Mouse (Mus musculus): Measurements from ENCODE around the gene Ube2f.
A peak's percentile ranks its signal among the peaks of the same experiment; 100 is the strongest.

Ube2f gene

GRCm38 (mm10) chr1:91297799-91298744, 48.0 kb downstream of the Ube2f start, which contains the start of gene Scly:
Gene Scly, plus strand, starts transcription at chr1:91298338.
- DNase-seq (ENCODE audit: low spot score in 2 of 2): peak; percentile 87 to 89

GRCm38 (mm10) chr1:91299026-91299706, 49.1 kb downstream of the Ube2f start:
- no peak for DNase-seq (ENCODE audit: low spot score in 2 of 2)

GRCm38 (mm10) chr1:91299707-91300426, 49.8 kb downstream of the Ube2f start:
- DNase-seq (ENCODE audit: low spot score in 2 of 2): peak in 1 of 2 experiments; percentile 26

GRCm38 (mm10) chr1:91301206-91301920, 51.3 kb downstream of the Ube2f start:
- DNase-seq (ENCODE audit: low spot score in 2 of 2): no peak

GRCm38 (mm10) chr1:91302021-91302420, 51.9 kb downstream of the Ube2f start:
- no peak for DNase-seq (ENCODE audit: low spot score in 2 of 2)

GRCm38 (mm10) chr1:91304621-91305020, 54.5 kb downstream of the Ube2f start:
- DNase-seq (ENCODE audit: low spot score in 2 of 2): no peak

GRCm38 (mm10) chr1:91309366-91310085, 59.4 kb downstream of the Ube2f start:
- no peak for DNase-seq (ENCODE audit: low spot score in 2 of 2)

GRCm38 (mm10) chr1:91312273-91312672, 62.2 kb downstream of the Ube2f start:
- DNase-seq (ENCODE audit: low spot score in 2 of 2): no peak

- DNase-seq (ENCODE audit: low spot score in 2 of 2): no peak
These were observed 63.1 kb downstream of the Ube2f start for GRCm38 (mm10) chr1:91313251-91313650.

GRCm38 (mm10) chr1:91317656-91318055, 67.6 kb downstream of the Ube2f start:
- DNase-seq (ENCODE audit: low spot score in 2 of 2): no peak

- DNase-seq (ENCODE audit: low spot score in 2 of 2): peak in 1 of 2 experiments; percentile 33
These were observed 71.8 kb downstream of the Ube2f start, which contains the start of gene Espnl for GRCm38 (mm10) chr1:91321760-91322438. Gene Espnl, plus strand, starts transcription at chr1:91322075.

GRCm38 (mm10) chr1:91324646-91325045, 74.5 kb downstream of the Ube2f start:
- DNase-seq (ENCODE audit: low spot score in 2 of 2): no peak

GRCm38 (mm10) chr1:91325488-91326042, 75.5 kb downstream of the Ube2f start:
- no peak for DNase-seq (ENCODE audit: low spot score in 2 of 2)

- no peak for DNase-seq (ENCODE audit: low spot score in 2 of 2)
These were observed 82.0 kb downstream of the Ube2f start for GRCm38 (mm10) chr1:91332102-91332501.

- no peak for DNase-seq (ENCODE audit: low spot score in 2 of 2)
These were observed 83.5 kb downstream of the Ube2f start for GRCm38 (mm10) chr1:91333582-91333981.

GRCm38 (mm10) chr1:91337355-91337754, 87.3 kb downstream of the Ube2f start:
- DNase-seq (ENCODE audit: low spot score in 2 of 2): no peak

Measured in cerebellum, postnatal 4 days (tissue).